Mouse (Mus musculus) embryonic facial prominence, embryonic 13.5 days (tissue): Measurements from ENCODE around the gene Ccna2. TPM values are rescaled to one million over a fixed set of nuclear protein-coding genes. Genes with fewer than 3 reads are reported as not detected.
"Not testable (repeated sequence)": the region's sequence is repeated elsewhere in the genome, so short reads cannot be mapped to it uniquely, and the experiment has no call there.

Experiments
- ATAC-seq: fragments of 200-750 bp; cut with Nextera tagmentation; 2 replicates; pipeline ENCODE4 v1.8.0; 2017; ENCODE audit warnings: low read depth; ENCODE audit not compliant: insufficient number of reproducible peaks, insufficient read depth, low FRiP score, low TSS enrichment
- H3K27ac ChIP-seq: fragments of 300-500 bp; sonication (generic); 2 replicates; pipeline ENCODE4 v1.5.1; 2015; ENCODE audit warnings: moderate library complexity, mild to moderate bottlenecking, inconsistent platforms
- H3K27me3 ChIP-seq: fragments of 300-500 bp; sonication (generic); 2 replicates; pipeline ENCODE4 v1.6.1; 2015; ENCODE audit warnings: mild to moderate bottlenecking, inconsistent platforms
- H3K36me3 ChIP-seq: fragments of 300-500 bp; sonication (generic); 2 replicates; pipeline ENCODE4 v1.6.1; 2015; ENCODE audit warnings: mild to moderate bottlenecking, inconsistent platforms
- H3K4me1 ChIP-seq: fragments of 300-500 bp; sonication (generic); 2 replicates; pipeline ENCODE4 v1.6.1; 2015; ENCODE audit warnings: inconsistent platforms
- H3K4me2 ChIP-seq: fragments of 300-500 bp; sonication (generic); 2 replicates; pipeline ENCODE4 v1.6.1; 2015; ENCODE audit warnings: moderate library complexity, mild to moderate bottlenecking, inconsistent platforms
- H3K4me3 ChIP-seq: fragments of 300-500 bp; sonication (generic); 2 replicates; pipeline ENCODE4 v1.5.1; 2015; ENCODE audit warnings: mild to moderate bottlenecking, inconsistent platforms
- H3K9ac ChIP-seq: fragments of 300-500 bp; sonication (generic); 2 replicates; pipeline ENCODE4 v1.6.1; 2015; ENCODE audit warnings: mild to moderate bottlenecking, inconsistent platforms
- H3K9me3 ChIP-seq: fragments of 300-500 bp; sonication (generic); 2 replicates; pipeline ENCODE4 v1.6.1; 2016; ENCODE audit warnings: inconsistent platforms
- WGBS: fragments of 180-500 bp; shearing (Covaris S2); methylation state at CpG from one replicate; pipeline ENCODE4 v1.1.7; 2015; ENCODE audit warnings: mixed read lengths; 5-methylcytosine and 5-hydroxymethylcytosine counted together
- polyA plus RNA-seq: library from polyadenylated mRNA; unstranded; fragments of >200 nt; fragmentation: Nextera tagmentation; extraction: Ambion mirVana; gene quantifications from 2 replicates; pipeline ENCODE4 v1.2.1, GENCODE M21; 2015

Gene Ccna2
- polyA plus RNA-seq, result 171 and 175 TPM in 2 replicates

GRCm38 (mm10) chr3:36571827-36572378 is at the start of gene Ccna2:
Ccna2 (minus strand) TSS chr3:36572150.
- Histone ChIP-seq H3K4me2 (peak within 1 kb of the TSS; percentile 84), H3K36me3 (peaks cover 31% of the 10 kb centered on the region), H3K4me1 (peaks cover 21% of the 10 kb centered on the region), H3K9me3 (no peaks in the 10 kb centered on the region), H3K4me3 (peak within 1 kb of the TSS; percentile 91), H3K27me3 (no peaks in the 10 kb centered on the region), H3K9ac (peak within 1 kb of the TSS; percentile 88), H3K27ac (peak within 1 kb of the TSS; percentile 84)
- WGBS, result under 1% methylated on average over 60 of the region's 60 CpGs
- ATAC-seq, result peak; percentile 100

GRCm38 (mm10) chr3:36618181-36618580 is 46.2 kb upstream of the Ccna2 start:
- H3K27ac ChIP-seq, result no peak overlapping the region
- no peak for ATAC-seq
- H3K4me1 ChIP-seq, result peaks cover 4% of the 10 kb centered on the region; the same call in 1 of the 2 replicates
- H3K9ac ChIP-seq, result no peak overlapping the region
- H3K27me3 ChIP-seq, result no peaks in the 10 kb centered on the region
- H3K4me3 ChIP-seq, result no peak overlapping the region
- no peaks in the 10 kb centered on the region for H3K36me3 ChIP-seq
- WGBS, result 65% methylated on average over 7 of the region's 7 CpGs
- H3K9me3 ChIP-seq, result no peaks in the 10 kb centered on the region
- H3K4me2 ChIP-seq, result no peak overlapping the region

DNA sequence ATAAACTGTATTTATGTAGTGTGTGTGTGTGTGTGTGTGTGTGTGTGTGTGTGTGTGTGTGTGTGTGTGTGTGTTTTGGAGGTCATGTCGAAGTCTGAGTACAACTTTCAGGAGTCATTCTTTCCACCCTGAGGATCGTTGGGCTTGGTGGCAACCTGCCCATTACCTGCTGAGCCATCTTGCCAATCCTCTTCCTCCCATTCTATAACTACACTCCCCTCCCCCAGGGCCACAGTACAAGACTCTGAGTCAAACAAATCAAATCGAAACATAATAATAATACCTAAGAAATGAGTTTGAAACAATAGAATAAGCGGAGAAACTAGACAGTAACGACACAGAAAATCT is 41.9 kb upstream of the Ccna2 start:
- H3K27ac ChIP-seq, result no peak overlapping the region
- H3K4me3 ChIP-seq, result no peak overlapping the region

DNA sequence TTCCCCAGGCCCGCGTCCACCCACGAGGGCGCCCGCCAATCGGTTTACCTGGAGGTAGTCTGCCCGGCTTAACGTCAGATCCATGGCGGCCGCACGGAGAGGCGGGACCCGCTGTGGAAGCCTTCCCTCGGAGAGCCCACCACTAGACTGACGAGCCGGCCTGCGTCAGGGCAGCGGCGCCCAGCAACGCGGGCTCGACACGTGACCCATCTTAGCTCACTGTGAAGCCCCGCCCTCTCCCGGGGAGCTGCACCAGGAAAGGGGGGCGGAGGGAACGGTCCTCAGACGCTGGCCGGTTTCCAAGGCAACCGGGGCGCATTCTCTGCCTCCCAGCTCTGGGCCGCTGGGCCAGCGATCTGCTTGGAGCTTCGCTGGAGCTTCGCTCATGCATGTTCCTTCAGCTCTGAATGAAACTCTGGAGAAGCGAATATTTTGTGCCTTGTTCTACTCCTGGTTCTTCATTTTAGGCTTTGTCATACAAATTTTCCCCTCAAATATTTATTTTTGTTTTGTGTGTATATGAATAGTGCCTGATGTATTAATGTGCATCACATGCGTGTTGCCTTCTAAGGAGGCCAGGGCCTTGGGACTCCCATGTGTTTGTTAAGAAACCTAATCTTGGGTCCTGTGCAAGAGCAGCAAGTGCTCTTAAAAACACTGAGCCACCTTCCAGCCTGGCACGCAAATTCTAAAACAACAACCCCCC is 41.4 kb upstream of the Ccna2 start, which contains the start of gene Bbs7:
Gene Bbs7 (minus strand): TSS at position 276 of the 706 bp plus-strand sequence.
- no peaks in the 10 kb centered on the region for H3K36me3 ChIP-seq
- WGBS, result 4% methylated on average over 37 of the region's 38 CpGs
- peaks cover 9% of the 10 kb centered on the region; the same call in 1 of the 2 replicates for H3K4me1 ChIP-seq
- no peaks in the 10 kb centered on the region for H3K27me3 ChIP-seq
- H3K4me2 ChIP-seq, result peak within 1 kb of the TSS; percentile 68
- ATAC-seq, result peak; percentile 100
- H3K4me3 ChIP-seq, result peak within 1 kb of the TSS; percentile 73
- H3K9me3 ChIP-seq, result no peaks in the 10 kb centered on the region
- peak within 1 kb of the TSS; percentile 66 for H3K27ac ChIP-seq
- H3K9ac ChIP-seq, result peak within 1 kb of the TSS; percentile 87

More for the DNA sequence above, 41.9 kb upstream of the Ccna2 start:
- 75% methylated on average over 5 of the region's 5 CpGs for WGBS
- H3K9me3 ChIP-seq, result no peaks in the 10 kb centered on the region
- H3K4me1 ChIP-seq, result peaks cover 9% of the 10 kb centered on the region; the same call in 1 of the 2 replicates
- peak overlapping the region; percentile 68 for H3K4me2 ChIP-seq
- no peak overlapping the region; the same call in 1 of the 2 replicates for H3K9ac ChIP-seq
- no peak for ATAC-seq
- H3K27me3 ChIP-seq, result no peaks in the 10 kb centered on the region
- H3K36me3 ChIP-seq, result no peaks in the 10 kb centered on the region

GRCm38 (mm10) chr3:36612687-36613086 is 40.7 kb upstream of the Ccna2 start:
- Histone ChIP-seq H3K4me2 (peak overlapping the region; percentile 68), H3K9me3 (no peaks in the 10 kb centered on the region), H3K4me1 (peaks cover 9% of the 10 kb centered on the region; the same call in 1 of the 2 replicates), H3K4me3 (peak overlapping the region; percentile 73), H3K27ac (peak overlapping the region; percentile 66), H3K36me3 (no peaks in the 10 kb centered on the region), H3K27me3 (no peaks in the 10 kb centered on the region), H3K9ac (peak overlapping the region; percentile 87)
- 6% methylated on average over 6 of the region's 6 CpGs for WGBS
- ATAC-seq, result 0 out of 2 replicates have a peak, but pooled peaks have one; percentile 6

- peaks cover 9% of the 10 kb centered on the region for H3K36me3 ChIP-seq
- WGBS, result 83% methylated on average over 7 of the region's 7 CpGs
- no peak overlapping the region for H3K9ac ChIP-seq
- no peak overlapping the region for H3K27ac ChIP-seq
- no peak overlapping the region for H3K4me3 ChIP-seq
- H3K27me3 ChIP-seq, result no peaks in the 10 kb centered on the region
- H3K4me2 ChIP-seq, result no peak overlapping the region
- no peak for ATAC-seq
- H3K9me3 ChIP-seq, result no peaks in the 10 kb centered on the region
- no peaks in the 10 kb centered on the region for H3K4me1 ChIP-seq
Measured at GRCm38 (mm10) chr3:36605894-36606783, 34.2 kb upstream of the Ccna2 start.

DNA sequence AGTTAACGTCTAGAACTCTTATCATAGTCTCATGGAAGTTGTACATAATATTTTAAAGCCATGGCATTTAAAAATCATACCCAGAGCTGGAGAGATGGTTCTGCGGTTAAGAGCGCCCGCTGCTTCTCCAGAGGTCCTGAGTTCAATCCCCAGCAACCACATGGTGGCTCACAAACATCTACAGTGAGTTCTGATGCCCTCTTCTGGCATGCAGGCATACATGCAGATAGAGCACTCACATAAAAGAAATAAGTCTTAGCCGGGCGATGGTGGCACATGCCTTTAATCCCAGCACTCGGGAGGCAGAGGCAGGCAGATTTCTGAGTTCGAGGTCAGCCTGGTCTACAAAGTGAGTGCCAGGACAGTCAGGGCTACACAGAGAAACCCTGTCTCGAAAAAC is 27.8 kb upstream of the Ccna2 start:
- ATAC-seq, H3K27ac ChIP-seq, H3K4me1 ChIP-seq, H3K27me3 ChIP-seq, H3K9ac ChIP-seq, H3K4me3 ChIP-seq, H3K4me2 ChIP-seq, H3K9me3 ChIP-seq: not testable (repeated sequence)
- WGBS, result 90% methylated on average over 9 of the region's 9 CpGs
- peaks cover 20% of the 10 kb centered on the region for H3K36me3 ChIP-seq

- peaks cover 21% of the 10 kb centered on the region for H3K36me3 ChIP-seq
- 75% methylated on average over 3 of the region's 3 CpGs for whole genome bisulfite sequencing
- H3K27me3 ChIP-seq, result no peaks in the 10 kb centered on the region
- H3K4me2 ChIP-seq, result no peak overlapping the region
- no peak overlapping the region for H3K27ac ChIP-seq
- no peaks in the 10 kb centered on the region for H3K9me3 ChIP-seq
- H3K9ac ChIP-seq, result no peak overlapping the region
- H3K4me3 ChIP-seq, result no peak overlapping the region
- H3K4me1 ChIP-seq, result no peaks in the 10 kb centered on the region
- no peak for ATAC-seq
Measured at GRCm38 (mm10) chr3:36598811-36599210, 26.9 kb upstream of the Ccna2 start.

- under 1% methylated on average over 46 of the region's 46 CpGs for WGBS
- peaks cover 21% of the 10 kb centered on the region for H3K4me1 ChIP-seq
- peaks cover 36% of the 10 kb centered on the region for H3K36me3 ChIP-seq
Measured at GRCm38 (mm10) chr3:36571361-36571826, 556 bp downstream of the Ccna2 start.

GRCm38 (mm10) chr3:36569836-36570235 is 2.1 kb downstream of the Ccna2 start:
- H3K4me2 ChIP-seq, result peak overlapping the region; percentile 84
- no peak overlapping the region for H3K27ac ChIP-seq
- H3K9ac ChIP-seq, result peak overlapping the region; percentile 88; the same call in 1 of the 2 replicates
- peaks cover 21% of the 10 kb centered on the region for H3K4me1 ChIP-seq
- H3K36me3 ChIP-seq, result peaks cover 49% of the 10 kb centered on the region
- peak overlapping the region; percentile 91 for H3K4me3 ChIP-seq
- no peaks in the 10 kb centered on the region for H3K27me3 ChIP-seq
- H3K9me3 ChIP-seq, result no peaks in the 10 kb centered on the region
- 87% methylated on average over 5 of the region's 5 CpGs for WGBS
- ATAC-seq, result no peak

More at GRCm38 (mm10) chr3:36571361-36571826, 556 bp downstream of the Ccna2 start:
- no peaks in the 10 kb centered on the region for H3K27me3 ChIP-seq
- peak overlapping the region; percentile 84 for H3K4me2 ChIP-seq
- H3K9ac ChIP-seq, result peak overlapping the region; percentile 88
- peak overlapping the region; percentile 91 for H3K4me3 ChIP-seq
- peak; percentile 34 for ATAC-seq
- peak overlapping the region; percentile 84 for H3K27ac ChIP-seq
- no peaks in the 10 kb centered on the region for H3K9me3 ChIP-seq

DNA sequence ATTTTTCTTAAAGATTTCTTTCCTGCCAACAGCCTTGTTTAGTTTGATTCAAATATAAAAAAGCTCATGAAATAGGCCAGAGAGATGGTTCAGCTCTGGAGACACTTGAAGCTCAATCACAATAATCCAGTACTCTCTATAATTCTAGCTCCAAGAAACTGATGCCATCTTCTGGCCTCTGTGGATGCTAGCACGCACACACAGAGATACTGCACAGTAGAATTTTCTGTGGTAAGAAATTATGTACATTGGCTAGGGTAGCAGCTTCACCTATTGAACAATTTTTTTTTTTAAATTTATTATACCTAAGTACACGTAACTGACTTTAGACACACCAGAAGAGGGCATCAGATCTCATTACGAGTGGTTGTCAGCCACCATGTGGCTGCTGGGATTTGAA is 8.3 kb downstream of the Ccna2 start:
- 89% methylated on average over 3 of the region's 3 CpGs for WGBS
- H3K9ac ChIP-seq, result no peak overlapping the region
- H3K4me2 ChIP-seq, result no peak overlapping the region
- H3K27me3 ChIP-seq, result no peaks in the 10 kb centered on the region
- H3K4me1 ChIP-seq, result no peaks in the 10 kb centered on the region
- H3K4me3 ChIP-seq, result no peak overlapping the region
- H3K36me3 ChIP-seq, result peaks cover 91% of the 10 kb centered on the region
- no peak overlapping the region for H3K27ac ChIP-seq
- ATAC-seq, result no peak
- no peaks in the 10 kb centered on the region for H3K9me3 ChIP-seq
